Mouse (Mus musculus): ENCODE results near the gene Pus10. TPM values are rescaled to one million over a fixed set of nuclear protein-coding genes. Genes with fewer than 3 reads are reported as not detected.

Gene Pus10
- polyA plus RNA-seq (2015; fragmentation: Nextera tagmentation; extraction: Ambion mirVana): 24.4 and 27.5 TPM in 2 replicates

GRCm38 (mm10) chr11:23665311-23665786 is at the start of gene Pus10:
TSS of gene Pus10 (plus strand) at chr11:23665674.
- peaks cover 27% of the 10 kb centered on the region for H3K4me1 ChIP-seq
- H3K9ac ChIP-seq: peak within 1 kb of the TSS; percentile 91
- H3K27ac ChIP-seq: peak within 1 kb of the TSS; percentile 96
- H3K27me3 ChIP-seq: no peaks in the 10 kb centered on the region
- H3K4me3 ChIP-seq: peak within 1 kb of the TSS; percentile 93
- no peaks in the 10 kb centered on the region for H3K9me3 ChIP-seq
- ATAC-seq (ENCODE audit: low FRiP score, low read depth): peak; percentile 52
- H3K36me3 ChIP-seq: peaks cover 3% of the 10 kb centered on the region; the same call in 1 of the 2 replicates
- WGBS: under 1% methylated on average over 39 of the region's 40 CpGs
- H3K4me2 ChIP-seq (replicated peaks): peak within 1 kb of the TSS; percentile 64

- no peaks in the 10 kb centered on the region for H3K4me1 ChIP-seq
- WGBS: 84% methylated on average over 5 of the region's 5 CpGs
- H3K4me2 ChIP-seq (replicated peaks): no peak overlapping the region
- H3K27me3 ChIP-seq: no peaks in the 10 kb centered on the region
- no peaks in the 10 kb centered on the region for H3K9me3 ChIP-seq
- H3K4me3 ChIP-seq: no peak overlapping the region
- peaks cover 20% of the 10 kb centered on the region for H3K36me3 ChIP-seq
- H3K27ac ChIP-seq: no peak overlapping the region
- no peak for ATAC-seq (ENCODE audit: low FRiP score, low read depth)
- no peak overlapping the region for H3K9ac ChIP-seq
Measured at GRCm38 (mm10) chr11:23618995-23619394, 46.5 kb upstream of the Pus10 start.

- no peaks in the 10 kb centered on the region for H3K4me1 ChIP-seq
Measured at GRCm38 (mm10) chr11:23630664-23631063, 34.8 kb upstream of the Pus10 start.

GRCm38 (mm10) chr11:23632945-23633878 is 32.3 kb upstream of the Pus10 start, which contains the start of gene 0610010F05Rik:
TSS of gene 0610010F05Rik (minus strand) at chr11:23633639.
- Histone ChIP-seq H3K4me3 (peak within 1 kb of the TSS; percentile 82), H3K4me1 (no peaks in the 10 kb centered on the region), H3K9ac (peak within 1 kb of the TSS; percentile 88), H3K9me3 (no peaks in the 10 kb centered on the region), H3K27me3 (no peaks in the 10 kb centered on the region), H3K27ac (peak within 1 kb of the TSS; percentile 70), H3K4me2 (replicated peaks) (peak within 1 kb of the TSS; percentile 77), H3K36me3 (peaks cover 5% of the 10 kb centered on the region)
- ATAC-seq (ENCODE audit: low FRiP score, low read depth): peak; percentile 100
- under 1% methylated on average over 96 of the region's 103 CpGs for WGBS

More at GRCm38 (mm10) chr11:23630664-23631063, 34.8 kb upstream of the Pus10 start:
- no peak for ATAC-seq (ENCODE audit: low FRiP score, low read depth)
- peaks cover 10% of the 10 kb centered on the region for H3K36me3 ChIP-seq
- H3K27ac ChIP-seq: no peak overlapping the region
- H3K9ac ChIP-seq: no peak overlapping the region
- H3K27me3 ChIP-seq: no peaks in the 10 kb centered on the region
- H3K4me3 ChIP-seq: no peak overlapping the region
- H3K9me3 ChIP-seq: no peaks in the 10 kb centered on the region
- no peak overlapping the region for H3K4me2 ChIP-seq (replicated peaks)

- H3K4me3 ChIP-seq: peak overlapping the region; percentile 82
- H3K9ac ChIP-seq: peak overlapping the region; percentile 19; the same call in 1 of the 2 replicates
- ATAC-seq (ENCODE audit: low FRiP score, low read depth): peak; percentile 21; the same call in 1 of the 2 replicates
- 7% methylated on average over 7 of the region's 7 CpGs for WGBS
- H3K4me2 ChIP-seq (replicated peaks): peak overlapping the region; percentile 77
- no peak overlapping the region for H3K27ac ChIP-seq
- H3K4me1 ChIP-seq: no peaks in the 10 kb centered on the region
- H3K27me3 ChIP-seq: no peaks in the 10 kb centered on the region
- H3K36me3 ChIP-seq: no peaks in the 10 kb centered on the region
- no peaks in the 10 kb centered on the region for H3K9me3 ChIP-seq
Measured at GRCm38 (mm10) chr11:23633879-23634215, 31.6 kb upstream of the Pus10 start.

GRCm38 (mm10) chr11:23634573-23634972 is 30.9 kb upstream of the Pus10 start:
- H3K27me3 ChIP-seq: no peaks in the 10 kb centered on the region
- no peaks in the 10 kb centered on the region for H3K4me1 ChIP-seq
- no peak overlapping the region for H3K27ac ChIP-seq
- H3K36me3 ChIP-seq: peaks cover 4% of the 10 kb centered on the region; the same call in 1 of the 2 replicates
- 72% methylated on average over 8 of the region's 8 CpGs for WGBS
- no peaks in the 10 kb centered on the region for H3K9me3 ChIP-seq
- H3K4me3 ChIP-seq: no peak overlapping the region
- no peak for ATAC-seq (ENCODE audit: low FRiP score, low read depth)
- no peak overlapping the region for H3K9ac ChIP-seq
- no peak overlapping the region for H3K4me2 ChIP-seq (replicated peaks)

- Histone ChIP-seq H3K27me3 (no peaks in the 10 kb centered on the region), H3K36me3 (peaks cover 53% of the 10 kb centered on the region)
- no peak for ATAC-seq (ENCODE audit: low FRiP score, low read depth)
Measured at GRCm38 (mm10) chr11:23647431-23647830, 18.0 kb upstream of the Pus10 start.

GRCm38 (mm10) chr11:23647835-23648234 is 17.6 kb upstream of the Pus10 start:
- WGBS: 93% methylated on average over 3 of the region's 3 CpGs

More at GRCm38 (mm10) chr11:23647431-23647830, 18.0 kb upstream of the Pus10 start:
- Histone ChIP-seq H3K9ac (no peak overlapping the region), H3K4me3 (no peak overlapping the region), H3K27ac (no peak overlapping the region), H3K9me3 (no peaks in the 10 kb centered on the region), H3K4me1 (no peaks in the 10 kb centered on the region), H3K4me2 (replicated peaks) (no peak overlapping the region)

GRCm38 (mm10) chr11:23653666-23654065 is 11.8 kb upstream of the Pus10 start:
- H3K9ac ChIP-seq: no peak overlapping the region
- ATAC-seq (ENCODE audit: low FRiP score, low read depth): no peak
- H3K36me3 ChIP-seq: peaks cover 26% of the 10 kb centered on the region
- no peak overlapping the region for H3K27ac ChIP-seq
- H3K27me3 ChIP-seq: no peaks in the 10 kb centered on the region
- no peaks in the 10 kb centered on the region for H3K4me1 ChIP-seq
- H3K9me3 ChIP-seq: no peaks in the 10 kb centered on the region
- no peak overlapping the region for H3K4me2 ChIP-seq (replicated peaks)
- 70% methylated on average over 3 of the region's 3 CpGs for WGBS
- no peak overlapping the region for H3K4me3 ChIP-seq

More at GRCm38 (mm10) chr11:23647835-23648234, 17.6 kb upstream of the Pus10 start:
- Histone ChIP-seq H3K4me3 (no peak overlapping the region), H3K4me1 (no peaks in the 10 kb centered on the region), H3K36me3 (peaks cover 49% of the 10 kb centered on the region), H3K9ac (no peak overlapping the region), H3K27ac (no peak overlapping the region), H3K9me3 (no peaks in the 10 kb centered on the region), H3K27me3 (no peaks in the 10 kb centered on the region), H3K4me2 (replicated peaks) (no peak overlapping the region)
- ATAC-seq (ENCODE audit: low FRiP score, low read depth): no peak

- Histone ChIP-seq H3K9me3 (no peaks in the 10 kb centered on the region), H3K9ac (no peak overlapping the region), H3K27ac (no peak overlapping the region), H3K27me3 (no peaks in the 10 kb centered on the region), H3K36me3 (peaks cover 6% of the 10 kb centered on the region; the same call in 1 of the 2 replicates), H3K4me3 (no peak overlapping the region), H3K4me2 (replicated peaks) (no peak overlapping the region), H3K4me1 (peaks cover 13% of the 10 kb centered on the region; the same call in 1 of the 2 replicates)
- 86% methylated on average over 2 of the region's 2 CpGs for WGBS
- no peak for ATAC-seq (ENCODE audit: low FRiP score, low read depth)
Measured at GRCm38 (mm10) chr11:23657791-23658190, 7.7 kb upstream of the Pus10 start.

- no peak overlapping the region for H3K4me3 ChIP-seq
- no peaks in the 10 kb centered on the region for H3K27me3 ChIP-seq
- peaks cover 28% of the 10 kb centered on the region for H3K4me1 ChIP-seq
- peaks cover 3% of the 10 kb centered on the region; the same call in 1 of the 2 replicates for H3K36me3 ChIP-seq
- no peak overlapping the region for H3K9ac ChIP-seq
- no peak for ATAC-seq (ENCODE audit: low FRiP score, low read depth)
- peak overlapping the region; percentile 41 for H3K4me2 ChIP-seq (replicated peaks)
- H3K9me3 ChIP-seq: no peaks in the 10 kb centered on the region
- no peak overlapping the region for H3K27ac ChIP-seq
Measured at GRCm38 (mm10) chr11:23664232-23664631, 1.2 kb upstream of the Pus10 start.

- H3K4me2 ChIP-seq (replicated peaks): peak within 1 kb of the TSS; percentile 64
- peaks cover 21% of the 10 kb centered on the region; the same call in 1 of the 2 replicates for H3K4me1 ChIP-seq
- peak within 1 kb of the TSS; percentile 96 for H3K27ac ChIP-seq
- ATAC-seq (ENCODE audit: low FRiP score, low read depth): peak; percentile 99
- no peaks in the 10 kb centered on the region for H3K27me3 ChIP-seq
- peak within 1 kb of the TSS; percentile 93 for H3K4me3 ChIP-seq
- peak within 1 kb of the TSS; percentile 91 for H3K9ac ChIP-seq
- H3K9me3 ChIP-seq: no peaks in the 10 kb centered on the region
- H3K36me3 ChIP-seq: peaks cover 7% of the 10 kb centered on the region
- WGBS: under 1% methylated on average over 45 of the region's 49 CpGs
Measured at GRCm38 (mm10) chr11:23665798-23666501, 476 bp downstream of the Pus10 start, which contains the start of gene Pex13. TSS of gene Pex13 (minus strand) at chr11:23665959.
